Mouse (Mus musculus) cerebellum, adult 2 months (tissue): ENCODE data around the gene Trim24. TPM values are rescaled to one million over a fixed set of nuclear protein-coding genes. Genes with fewer than 3 reads are reported as not detected.
"Not testable (repeated sequence)": the region's sequence is repeated elsewhere in the genome, so short reads cannot be mapped to it uniquely, and the experiment has no call there.

Source experiments
- DNase-seq, 2 experiments: peaks; one replicate each; pipeline ENCODE4 v3.0.0; 2021
- H3K27ac ChIP-seq: fragments of 200-500 bp; 2 replicates; pipeline ENCODE4 v1.5.1; 2012; ENCODE audit warnings: low read length, control low read depth, inconsistent platforms; ENCODE audit not compliant: insufficient read depth
- H3K27me3 ChIP-seq: fragments of 200-500 bp; 2 replicates; pipeline ENCODE4 v1.6.1; 2012; ENCODE audit warnings: inconsistent platforms, mild to moderate bottlenecking, low read length, moderate library complexity; ENCODE audit not compliant: control insufficient read depth, insufficient read depth
- H3K4me1 ChIP-seq: fragments of 200-500 bp; 2 replicates; pipeline ENCODE4 v1.6.1; 2011; ENCODE audit warnings: low read length; ENCODE audit not compliant: control insufficient read depth, insufficient read depth
- H3K4me3 ChIP-seq: fragments of 200-500 bp; replicated peaks from 2 replicates; pipeline ENCODE3; 2011; ENCODE audit warnings: mild to moderate bottlenecking, low read depth, low read length, control low read depth; ENCODE audit not compliant: insufficient read depth
- CTCF ChIP-seq: fragments of 200-500 bp; IDR thresholded peaks from 2 replicates; pipeline ENCODE4 v1.5.1; 2011; ENCODE audit warnings: low read depth, mild to moderate bottlenecking, control low read depth, low read length, moderate library complexity, borderline replicate concordance; ENCODE audit not compliant: insufficient read depth
- POLR2A ChIP-seq: fragments of 200-500 bp; IDR thresholded peaks from 2 replicates; pipeline ENCODE4 v1.6.1; 2011; ENCODE audit warnings: low read length, control low read depth, borderline replicate concordance; ENCODE audit not compliant: insufficient read depth
- WGBS: fragments of 180-500 bp; shearing (Covaris S2); methylation state at CpG from one replicate; pipeline ENCODE4 v1.1.7; 2018; 5-methylcytosine and 5-hydroxymethylcytosine counted together
- polyA plus RNA-seq: library from polyadenylated mRNA; depleted of rRNA; stranded (reverse); fragments of >200 nt; gene quantifications from 2 replicates; pipeline ENCODE4 v1.2.3, GENCODE M21; 2012; rRNA removed

Gene Trim24
- polyA plus RNA-seq = 19.2 and 20.2 TPM in 2 replicates

GRCm38 (mm10) chr6:37870245-37871136, at the start of gene Trim24:
Gene Trim24, plus strand, starts transcription at chr6:37870811.
- H3K27ac ChIP-seq = peak within 1 kb of the TSS; percentile 61
- peak within 1 kb of the TSS; percentile 64 for H3K4me3 ChIP-seq
- H3K4me1 ChIP-seq = no peaks in the 10 kb centered on the region
- no peak for TF ChIP-seq CTCF
- TF ChIP-seq POLR2A = peak; percentile 44; the same call in 1 of the 2 replicates
- peak; percentile 93 to 97 for DNase-seq
- H3K27me3 ChIP-seq = no peaks in the 10 kb centered on the region
- WGBS = under 1% methylated on average over 81 of the region's 89 CpGs

GRCm38 (mm10) chr6:37821531-37822051, 49.0 kb upstream of the Trim24 start:
- Histone ChIP-seq H3K4me1 (no peaks in the 10 kb centered on the region), H3K4me3 (no peak overlapping the region), H3K27ac (no peak overlapping the region), H3K27me3 (no peaks in the 10 kb centered on the region)
- WGBS = 84% methylated on average over 6 of the region's 6 CpGs
- no peak for DNase-seq
- TF ChIP-seq CTCF (no peak), POLR2A (no peak)

GRCm38 (mm10) chr6:37822390-37822789, 48.2 kb upstream of the Trim24 start:
- Histone ChIP-seq H3K27me3 (no peaks in the 10 kb centered on the region), H3K4me3 (no peak overlapping the region), H3K27ac (no peak overlapping the region), H3K4me1 (no peaks in the 10 kb centered on the region)
- TF ChIP-seq CTCF (no peak), POLR2A (no peak)
- no peak for DNase-seq
- 90% methylated on average over 2 of the region's 2 CpGs for WGBS

- H3K27me3 ChIP-seq = no peaks in the 10 kb centered on the region
- no peaks in the 10 kb centered on the region for H3K4me1 ChIP-seq
- WGBS = 84% methylated on average over 4 of the region's 4 CpGs
- TF ChIP-seq POLR2A = no peak
- TF ChIP-seq CTCF = no peak
- H3K4me3 ChIP-seq = no peak overlapping the region
- no peak overlapping the region for H3K27ac ChIP-seq
- DNase-seq = no peak
These were observed 46.9 kb upstream of the Trim24 start for GRCm38 (mm10) chr6:37823731-37824130.

DNA sequence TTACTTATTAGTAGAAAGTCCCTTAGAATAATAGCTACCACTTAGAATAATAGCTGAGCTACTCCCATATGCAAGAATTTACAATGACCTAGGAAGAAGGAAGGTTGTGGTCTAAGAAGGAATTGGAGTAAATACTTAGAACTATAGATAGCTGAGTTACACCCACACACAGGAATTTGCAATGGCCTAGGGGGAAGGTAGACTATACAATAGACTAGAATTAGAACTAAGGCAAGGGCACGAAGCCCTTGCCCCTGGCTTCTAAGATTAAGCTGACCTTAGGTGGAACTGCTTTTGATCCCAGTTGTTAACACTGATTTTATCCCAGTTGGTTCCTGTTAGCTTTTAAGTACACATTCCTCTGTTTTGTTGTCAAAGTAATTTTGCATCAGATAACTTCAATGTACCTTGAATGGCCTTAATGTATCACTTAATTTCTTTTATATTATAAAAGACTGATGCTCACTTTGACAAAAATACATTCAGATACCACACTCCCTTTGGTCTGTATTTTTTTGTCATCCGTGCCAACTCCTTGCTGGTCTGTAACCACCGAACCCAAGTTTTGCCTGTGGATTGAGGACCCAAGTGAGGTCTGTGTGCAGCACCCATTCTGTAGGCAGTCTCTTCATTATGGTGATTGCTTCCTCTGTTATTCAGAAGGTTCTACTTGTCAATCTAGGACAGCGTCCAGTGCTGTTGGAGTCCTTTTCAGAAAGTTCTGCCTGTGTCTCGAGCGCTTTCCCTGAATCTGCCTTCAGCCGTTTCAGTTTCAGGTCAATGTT, 45.1 kb upstream of the Trim24 start:
- DNase-seq, H3K4me3 ChIP-seq, H3K27me3 ChIP-seq, H3K4me1 ChIP-seq, H3K27ac ChIP-seq: not testable (repeated sequence)
- 91% methylated on average over 7 of the region's 7 CpGs for WGBS

GRCm38 (mm10) chr6:37828955-37829354, 41.7 kb upstream of the Trim24 start:
- Histone ChIP-seq H3K4me1 (no peaks in the 10 kb centered on the region), H3K27me3 (no peaks in the 10 kb centered on the region), H3K27ac (no peak overlapping the region), H3K4me3 (no peak overlapping the region)
- 76% methylated on average over 3 of the region's 3 CpGs for WGBS
- DNase-seq = no peak
- TF ChIP-seq POLR2A (no peak), CTCF (no peak)

- H3K4me3 ChIP-seq = no peak overlapping the region
- no peak for TF ChIP-seq CTCF
- no peak for TF ChIP-seq POLR2A
- H3K27me3 ChIP-seq = no peaks in the 10 kb centered on the region
- no peak overlapping the region for H3K27ac ChIP-seq
- no peak for DNase-seq
- H3K4me1 ChIP-seq = no peaks in the 10 kb centered on the region
These were observed 41.0 kb upstream of the Trim24 start for GRCm38 (mm10) chr6:37829631-37830030.
